Mouse (Mus musculus) intestine, embryonic 14.5 days (tissue): ENCODE measurements around the gene Sf1. TPM values are rescaled to one million over a fixed set of nuclear protein-coding genes. Genes with fewer than 3 reads are reported as not detected.
A peak's percentile ranks its signal among the peaks of the same experiment; 100 is the strongest.

Source experiments
- ATAC-seq: fragments of 200-750 bp; cut with Nextera tagmentation; replicated peaks from 2 replicates; pipeline ENCODE4 v1.8.0; 2017; ENCODE audit warnings: low read depth, moderate number of reproducible peaks, moderate TSS enrichment, moderate library complexity; ENCODE audit not compliant: low FRiP score, low TSS enrichment
- DNase-seq: peaks from one replicate; pipeline ENCODE4 v3.0.0-alpha.2; 2018; ENCODE audit warnings: low spot score
- H3K27ac ChIP-seq: fragments of 300-500 bp; sonication (generic); 2 replicates; pipeline ENCODE4 v1.5.1; 2014; ENCODE audit warnings: low read depth, mild to moderate bottlenecking, control low read depth
- H3K27me3 ChIP-seq: fragments of 300-500 bp; sonication (generic); replicated peaks from 2 replicates; pipeline ENCODE4 v1.6.1; 2014; ENCODE audit warnings: low read length, control low read depth; ENCODE audit not compliant: control insufficient read depth, insufficient read depth
- H3K36me3 ChIP-seq: fragments of 300-500 bp; sonication (generic); 2 replicates; pipeline ENCODE4 v1.6.1; 2014; ENCODE audit warnings: low read length, control low read depth; ENCODE audit not compliant: control insufficient read depth, insufficient read depth
- H3K4me1 ChIP-seq: fragments of 300-500 bp; sonication (generic); replicated peaks from 2 replicates; pipeline ENCODE4 v1.6.1; 2014; ENCODE audit warnings: low read length, control low read depth, mixed read lengths; ENCODE audit not compliant: control insufficient read depth, insufficient read depth
- H3K4me2 ChIP-seq: fragments of 300-500 bp; sonication (generic); 2 replicates; pipeline ENCODE4 v1.6.1; 2014; ENCODE audit warnings: low read length
- H3K4me3 ChIP-seq: fragments of 300-500 bp; sonication (generic); 2 replicates; pipeline ENCODE4 v1.5.1; 2014; ENCODE audit warnings: low read depth, low read length, control low read depth, mixed read lengths
- H3K9ac ChIP-seq: fragments of 300-500 bp; sonication (generic); 2 replicates; pipeline ENCODE4 v1.6.1; 2014; ENCODE audit warnings: mild to moderate bottlenecking, low read length
- H3K9me3 ChIP-seq: fragments of 300-500 bp; sonication (generic); 2 replicates; pipeline ENCODE4 v1.6.1; 2016; ENCODE audit warnings: low read length, control low read depth; ENCODE audit not compliant: control insufficient read depth
- WGBS: fragments of 180-500 bp; shearing (Covaris S2); extraction: QIAGEN DNeasy Blood & Tissue Kit; methylation state at CpG from one replicate; pipeline ENCODE4 v1.1.7; 2014; 5-methylcytosine and 5-hydroxymethylcytosine counted together
- polyA plus RNA-seq: library from polyadenylated mRNA; unstranded; fragments of >200 nt; fragmentation: Nextera tagmentation; extraction: Ambion mirVana; gene quantifications from 2 replicates; pipeline ENCODE4 v1.2.1, GENCODE M21; 2014

Sf1 gene
- polyA plus RNA-seq, 1 experiment from 2014 or later, result 143 TPM

- Histone ChIP-seq H3K9me3 (no peaks in the 10 kb centered on the region), H3K27ac (no peak overlapping the region), H3K27me3 (peaks cover 40% of the 10 kb centered on the region), H3K9ac (no peak overlapping the region), H3K4me2 (no peak overlapping the region), H3K4me3 (no peak overlapping the region), H3K4me1 (0 out of 2 replicates have a peak, but pooled peaks cover 6% of the 10 kb centered on the region), H3K36me3 (no peaks in the 10 kb centered on the region)
- WGBS, result 15% methylated on average over 9 of the region's 9 CpGs
- DNase-seq, result no peak
- no peak for ATAC-seq
Observed at GRCm38 (mm10) chr19:6416124-6416770, 52.8 kb downstream of the Sf1 start.

GRCm38 (mm10) chr19:6416894-6417761 is 53.6 kb downstream of the Sf1 start:
- H3K4me3 ChIP-seq, result no peak overlapping the region
- 69% methylated on average over 12 of the region's 12 CpGs for WGBS
- H3K27ac ChIP-seq, result no peak overlapping the region
- H3K4me2 ChIP-seq, result no peak overlapping the region
- H3K36me3 ChIP-seq, result no peaks in the 10 kb centered on the region
- ATAC-seq (no peak), DNase-seq (no peak)
- H3K9ac ChIP-seq, result no peak overlapping the region
- H3K27me3 ChIP-seq, result peaks cover 47% of the 10 kb centered on the region
- H3K9me3 ChIP-seq, result no peaks in the 10 kb centered on the region
- peaks cover 6% of the 10 kb centered on the region; the same call in 1 of the 2 replicates for H3K4me1 ChIP-seq

GRCm38 (mm10) chr19:6418233-6418879 is 54.9 kb downstream of the Sf1 start, which contains the start of gene Nrxn2:
Gene Nrxn2 (plus strand): TSS chr19:6418731.
- H3K9ac ChIP-seq, result no peak within 1 kb of the TSS
- DNase-seq (peak; percentile 93), ATAC-seq (peak; percentile 83)
- H3K36me3 ChIP-seq, result no peaks in the 10 kb centered on the region
- WGBS, result 1% methylated on average over 44 of the region's 46 CpGs
- H3K27ac ChIP-seq, result no peak within 1 kb of the TSS
- peak within 1 kb of the TSS; percentile 68 for H3K4me2 ChIP-seq
- peaks cover 40% of the 10 kb centered on the region for H3K27me3 ChIP-seq
- peaks cover 6% of the 10 kb centered on the region; the same call in 1 of the 2 replicates for H3K4me1 ChIP-seq
- peak within 1 kb of the TSS; percentile 36 for H3K4me3 ChIP-seq
- no peaks in the 10 kb centered on the region for H3K9me3 ChIP-seq

GRCm38 (mm10) chr19:6418984-6419692 is 55.6 kb downstream of the Sf1 start:
- H3K4me1 ChIP-seq, result peaks cover 6% of the 10 kb centered on the region; the same call in 1 of the 2 replicates
- 12% methylated on average over 20 of the region's 23 CpGs for WGBS
- H3K36me3 ChIP-seq, result no peaks in the 10 kb centered on the region
- peaks cover 40% of the 10 kb centered on the region for H3K27me3 ChIP-seq
- ATAC-seq, result no peak
- no peaks in the 10 kb centered on the region for H3K9me3 ChIP-seq
- no peak overlapping the region for H3K9ac ChIP-seq
- peak overlapping the region; percentile 68 for H3K4me2 ChIP-seq
- no peak for DNase-seq
- peak overlapping the region; percentile 36; the same call in 1 of the 2 replicates for H3K4me3 ChIP-seq
- no peak overlapping the region for H3K27ac ChIP-seq

GRCm38 (mm10) chr19:6419805-6420310 is 56.4 kb downstream of the Sf1 start:
- H3K36me3 ChIP-seq, result no peaks in the 10 kb centered on the region
- no peak overlapping the region for H3K4me3 ChIP-seq
- H3K4me1 ChIP-seq, result peaks cover 6% of the 10 kb centered on the region; the same call in 1 of the 2 replicates
- H3K9ac ChIP-seq, result no peak overlapping the region
- no peak overlapping the region for H3K27ac ChIP-seq
- DNase-seq (no peak), ATAC-seq (no peak)
- no peak overlapping the region for H3K4me2 ChIP-seq
- no peaks in the 10 kb centered on the region for H3K9me3 ChIP-seq
- WGBS, result 56% methylated on average over 9 of the region's 9 CpGs
- H3K27me3 ChIP-seq, result peaks cover 45% of the 10 kb centered on the region

GRCm38 (mm10) chr19:6420481-6421210 is 57.2 kb downstream of the Sf1 start:
- Histone ChIP-seq H3K36me3 (no peaks in the 10 kb centered on the region), H3K4me3 (no peak overlapping the region), H3K27ac (no peak overlapping the region), H3K9ac (no peak overlapping the region), H3K27me3 (peaks cover 45% of the 10 kb centered on the region), H3K9me3 (no peaks in the 10 kb centered on the region), H3K4me2 (no peak overlapping the region), H3K4me1 (peaks cover 6% of the 10 kb centered on the region; the same call in 1 of the 2 replicates)
- WGBS, result 54% methylated on average over 19 of the region's 19 CpGs
- DNase-seq (no peak), ATAC-seq (no peak)

- DNase-seq (no peak), ATAC-seq (no peak)
- no peaks in the 10 kb centered on the region for H3K9me3 ChIP-seq
- no peak overlapping the region for H3K4me2 ChIP-seq
- no peaks in the 10 kb centered on the region for H3K36me3 ChIP-seq
- no peak overlapping the region for H3K9ac ChIP-seq
- peaks cover 3% of the 10 kb centered on the region; the same call in 1 of the 2 replicates for H3K4me1 ChIP-seq
- H3K4me3 ChIP-seq, result no peak overlapping the region
- WGBS, result 77% methylated on average over 9 of the region's 9 CpGs
- no peak overlapping the region for H3K27ac ChIP-seq
- peaks cover 51% of the 10 kb centered on the region for H3K27me3 ChIP-seq
Observed at GRCm38 (mm10) chr19:6421211-6421590, 57.7 kb downstream of the Sf1 start.
